Mouse (Mus musculus): ENCODE measurements around the gene Kcnn1.

DNA sequence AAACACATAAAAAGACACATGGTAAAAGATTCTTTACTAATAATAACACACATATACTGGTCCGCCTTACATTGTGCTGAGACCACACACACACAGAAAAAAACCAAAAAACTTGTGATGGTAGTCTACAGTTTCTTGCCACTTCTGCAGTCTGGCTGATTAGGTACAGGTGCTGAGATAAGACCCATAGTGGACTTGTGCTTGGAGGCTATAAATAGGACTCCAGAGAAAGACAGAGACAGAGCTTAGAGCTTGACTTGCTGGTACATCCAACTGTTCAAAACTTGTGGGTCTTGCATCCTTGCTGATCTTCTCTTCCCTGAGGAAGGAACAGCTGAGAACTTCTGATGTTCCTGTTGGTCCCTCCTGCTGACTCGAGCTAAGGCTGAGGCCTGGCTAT lies 44.5 kb upstream of the Kcnn1 start:
- TF ChIP-seq CTCF (IDR thresholded peaks at IDR 0.05; ENCODE audit: control insufficient read depth, insufficient read depth, insufficient replicate concordance, low read depth, low read length) (no peak), POLR2A (IDR thresholded peaks at IDR 0.05; ENCODE audit: control insufficient read depth, low read depth, low read length) (no peak)
